Mouse (Mus musculus): Measurements from ENCODE around the gene Olfr530.

Olfr530 gene

DNA sequence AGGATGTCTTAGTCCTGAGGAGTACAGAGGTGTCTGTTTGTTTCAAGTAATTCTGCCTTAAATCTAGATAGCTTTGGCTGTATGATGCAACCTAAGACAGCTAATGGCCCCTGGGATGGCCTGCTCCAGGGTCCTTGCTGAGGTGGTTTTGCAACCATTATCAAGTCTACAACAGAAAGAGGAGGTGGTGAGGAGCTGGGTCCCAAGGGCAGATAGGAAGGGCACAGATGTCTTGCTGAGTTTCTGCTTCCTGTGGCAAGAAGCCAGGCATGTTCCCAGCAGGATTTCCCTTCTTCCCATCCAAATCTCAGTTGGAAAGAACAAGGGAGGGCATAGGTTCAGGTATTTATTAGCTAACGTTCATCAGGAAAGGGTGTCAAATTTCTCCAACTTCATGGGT, at the start of gene Olfr530:
Olfr530 (minus strand) TSS at position 101 of the 400 bp plus-strand sequence.
- DNase-seq (ENCODE audit: low spot score in 2 of 2): no peak

DNA sequence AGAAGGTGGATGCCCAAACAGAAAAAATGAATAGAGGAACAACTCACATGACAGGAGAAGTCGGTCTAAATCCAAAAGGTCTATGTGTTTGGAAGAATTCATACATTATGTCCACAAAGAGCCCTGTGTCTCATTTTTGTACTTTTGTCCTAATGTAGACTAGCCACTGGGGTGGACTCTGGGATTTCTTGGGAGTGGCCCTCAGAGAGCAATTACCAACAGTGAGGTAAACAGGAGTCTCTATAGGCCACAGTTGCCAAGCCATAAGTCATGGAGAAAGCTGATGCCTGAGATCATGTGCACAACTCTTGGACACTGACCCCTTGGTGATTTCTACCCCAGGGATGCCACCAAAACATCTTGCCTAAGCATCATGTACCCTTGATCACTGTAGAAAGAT, 45.4 kb upstream of the Olfr530 start, which contains the start of gene Olfr532:
Olfr532 (minus strand) TSS at position 101 of the 400 bp plus-strand sequence.
- DNase-seq (ENCODE audit: low spot score in 2 of 2): no peak

DNA sequence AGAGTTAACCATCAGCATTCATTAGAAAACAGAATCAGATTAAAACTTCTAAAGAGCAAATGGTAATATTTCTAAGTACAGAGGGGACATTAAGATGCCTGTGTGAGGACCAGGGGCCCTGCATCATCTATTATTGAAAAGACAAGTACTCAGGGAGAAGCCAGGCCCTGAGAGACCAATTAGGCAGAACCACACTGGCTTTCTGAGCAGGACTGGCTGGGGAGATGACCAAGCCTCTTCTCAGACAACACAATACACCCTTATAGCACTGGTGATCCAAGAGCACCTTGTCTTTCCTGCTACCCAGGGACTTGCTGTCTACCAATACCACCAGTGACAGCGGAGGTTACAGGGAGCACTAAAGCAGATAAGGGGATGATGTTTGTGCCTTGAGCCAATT, 26.7 kb upstream of the Olfr530 start, which contains the start of gene Olfr531:
Olfr531 (minus strand) TSS at position 101 of the 400 bp plus-strand sequence.
- DNase-seq (ENCODE audit: low spot score in 2 of 2): no peak

DNA sequence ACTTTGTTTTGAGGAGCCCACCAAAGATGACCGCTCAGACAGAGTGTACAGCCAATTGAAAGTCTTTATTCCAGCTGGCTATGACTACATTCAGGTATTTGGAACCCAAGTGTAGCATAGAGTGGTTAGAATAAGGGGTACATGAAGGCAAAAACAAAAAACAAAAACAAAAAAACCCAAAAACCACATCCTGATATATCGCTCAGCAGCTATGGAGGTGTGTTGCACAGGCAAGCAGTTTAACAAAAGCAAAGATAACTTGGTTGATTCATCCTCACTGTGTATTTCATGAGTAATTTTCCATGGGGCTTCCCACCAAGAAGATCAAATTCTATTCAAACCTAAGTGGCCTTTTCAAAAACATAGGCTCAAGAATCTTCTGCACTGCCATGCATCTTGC, 780 bp upstream of the Olfr530 start:
- DNase-seq (ENCODE audit: low spot score in 2 of 2): no peak

DNA sequence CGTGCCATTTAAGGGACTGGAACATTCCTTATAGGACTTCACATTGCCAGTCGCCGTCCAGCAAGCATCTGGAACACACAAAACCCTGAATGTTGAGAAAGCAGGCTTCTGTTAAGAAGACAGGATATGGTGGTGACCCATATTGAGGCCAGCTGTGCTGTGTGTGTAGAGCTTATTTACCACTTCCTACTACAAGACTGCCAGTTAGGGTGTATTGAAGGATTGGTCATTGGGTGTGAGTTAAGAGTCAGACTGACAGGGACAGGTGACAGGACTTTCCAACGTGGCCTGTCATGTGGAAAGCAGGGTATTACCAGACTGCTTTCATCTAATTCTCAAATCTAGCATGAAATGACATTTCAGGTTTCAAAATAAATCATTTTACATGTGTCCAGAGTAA, 1.8 kb downstream of the Olfr530 start:
- no peak for DNase-seq (ENCODE audit: low spot score in 2 of 2)

DNA sequence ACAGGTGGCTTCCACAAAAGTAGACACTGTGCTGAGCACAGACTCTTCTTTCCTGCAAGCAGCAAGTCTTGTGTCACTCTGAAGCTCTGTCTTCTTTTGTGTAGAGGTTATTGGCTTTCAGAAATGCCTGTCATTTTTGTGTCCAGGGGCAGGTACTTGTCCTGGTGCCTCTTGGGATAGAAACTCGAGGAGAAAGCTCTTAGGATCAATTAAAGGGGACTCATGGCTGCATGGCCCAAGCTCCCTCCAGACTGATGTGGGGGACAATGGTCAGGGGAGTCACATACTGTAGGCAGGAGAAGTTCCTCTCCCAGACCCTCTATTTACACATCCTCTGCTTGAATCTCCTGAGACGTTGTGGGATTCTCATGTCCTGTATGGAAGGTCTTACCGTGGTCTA, 14.6 kb downstream of the Olfr530 start, which contains the start of gene Olfr60:
Olfr60 (minus strand) TSS at position 101 of the 400 bp plus-strand sequence.
- DNase-seq (ENCODE audit: low spot score in 2 of 2): no peak

DNA sequence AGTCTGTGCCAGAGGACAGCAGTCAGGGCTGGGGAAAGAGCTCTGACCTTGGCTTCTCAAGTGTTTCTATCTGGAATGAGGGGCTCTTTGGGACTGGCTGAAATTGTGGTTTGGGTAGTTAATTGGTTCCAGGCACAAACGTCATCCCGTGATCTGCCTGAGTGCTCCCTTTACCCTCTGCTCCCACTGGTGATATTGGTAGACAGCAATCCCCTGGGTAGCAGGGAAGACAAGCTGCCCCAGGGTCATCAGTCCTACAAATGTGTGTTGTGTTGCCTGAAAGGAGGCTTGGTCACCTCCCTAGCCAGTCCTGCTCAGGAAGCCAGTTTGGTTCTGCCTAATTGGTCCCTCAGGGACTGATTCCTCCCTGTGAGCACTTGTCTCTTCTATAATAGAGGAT, 42.4 kb downstream of the Olfr530 start, which contains the start of gene Olfr527:
Olfr527 (plus strand) TSS at position 301 of the 400 bp plus-strand sequence.
- DNase-seq (ENCODE audit: low spot score in 2 of 2): no peak

DNA sequence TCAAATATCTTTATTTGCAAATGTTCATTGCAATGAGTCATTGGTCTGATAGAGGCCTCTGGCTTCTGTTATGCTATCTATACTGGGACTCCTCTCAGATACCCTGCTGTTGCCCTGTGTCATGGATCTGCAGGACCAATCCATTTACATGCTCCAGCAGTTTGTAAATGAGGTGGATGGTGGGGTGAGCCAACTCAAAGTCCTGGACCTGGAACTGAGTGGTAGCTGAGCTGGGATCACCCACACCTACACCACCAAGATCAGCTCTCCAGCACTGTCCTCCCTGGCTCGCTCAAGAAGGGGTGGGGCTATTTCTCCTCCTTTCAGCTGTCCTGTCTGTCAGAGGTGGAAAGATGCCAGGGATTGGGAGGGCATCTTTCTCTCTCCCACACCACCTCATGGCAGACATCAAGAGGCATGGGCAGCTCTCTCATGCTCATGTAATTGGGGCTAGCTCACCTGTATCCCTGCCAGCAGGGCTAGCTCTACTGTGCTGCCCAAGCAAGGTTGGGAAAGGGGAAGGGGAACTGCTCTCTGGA, 46.3 kb downstream of the Olfr530 start:
- no peak for DNase-seq (ENCODE audit: low spot score in 2 of 2)
